Mouse (Mus musculus): Measurements from ENCODE around the gene Gnaz.

DNA sequence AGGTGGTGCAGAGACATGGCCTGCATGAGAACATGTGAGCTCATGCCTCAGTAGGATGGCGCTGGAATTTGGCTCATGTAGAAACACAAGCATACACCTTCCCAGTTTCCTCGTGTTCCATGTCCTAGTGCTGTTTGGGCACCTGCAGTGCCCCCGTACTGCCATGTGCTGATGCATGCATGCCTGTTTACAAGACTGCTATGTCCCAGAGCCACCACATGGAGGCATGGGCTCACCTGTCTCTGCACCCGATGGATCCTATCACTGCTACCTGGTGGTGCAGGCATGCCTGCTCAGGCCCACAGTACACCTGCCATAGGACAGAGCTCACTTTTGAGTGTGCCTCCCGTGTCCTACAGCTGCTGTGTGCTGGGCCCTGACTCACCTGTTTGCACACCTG is 28.6 kb upstream of the Gnaz start:
- TF ChIP-seq CTCF (IDR thresholded peaks at IDR 0.05; ENCODE audit: low read depth): no peak
- no peak for TF ChIP-seq EP300 (IDR thresholded peaks at IDR 0.05; ENCODE audit: low read depth)
